Mouse (Mus musculus) layer of hippocampus, adult 18-20 months (tissue): ENCODE measurements around the gene 4921536K21Rik. TPM values are rescaled to one million over a fixed set of nuclear protein-coding genes. Genes with fewer than 3 reads are reported as not detected.
A peak's percentile ranks its signal among the peaks of the same experiment; 100 is the strongest.

Experiments
- DNase-seq, 2 experiments: peaks; one replicate each; pipeline ENCODE4 v3.0.0; 2022; ENCODE audit warnings: low spot score in 2 of 2
- long read RNA-seq: library from polyadenylated mRNA; stranded (forward); transcript quantifications from one replicate; pipeline ENCODE4 v2.0.0, GENCODE M21; 2021
- total RNA-seq, 2 experiments: library from RNA; stranded (reverse); gene quantifications; 2 replicates each; pipeline ENCODE4 v1.2.3; 2021

The 4921536K21Rik gene
- under 1 TPM; 0.20 to 0.67 TPM for total RNA-seq
- long read RNA-seq = 0 reads

DNA sequence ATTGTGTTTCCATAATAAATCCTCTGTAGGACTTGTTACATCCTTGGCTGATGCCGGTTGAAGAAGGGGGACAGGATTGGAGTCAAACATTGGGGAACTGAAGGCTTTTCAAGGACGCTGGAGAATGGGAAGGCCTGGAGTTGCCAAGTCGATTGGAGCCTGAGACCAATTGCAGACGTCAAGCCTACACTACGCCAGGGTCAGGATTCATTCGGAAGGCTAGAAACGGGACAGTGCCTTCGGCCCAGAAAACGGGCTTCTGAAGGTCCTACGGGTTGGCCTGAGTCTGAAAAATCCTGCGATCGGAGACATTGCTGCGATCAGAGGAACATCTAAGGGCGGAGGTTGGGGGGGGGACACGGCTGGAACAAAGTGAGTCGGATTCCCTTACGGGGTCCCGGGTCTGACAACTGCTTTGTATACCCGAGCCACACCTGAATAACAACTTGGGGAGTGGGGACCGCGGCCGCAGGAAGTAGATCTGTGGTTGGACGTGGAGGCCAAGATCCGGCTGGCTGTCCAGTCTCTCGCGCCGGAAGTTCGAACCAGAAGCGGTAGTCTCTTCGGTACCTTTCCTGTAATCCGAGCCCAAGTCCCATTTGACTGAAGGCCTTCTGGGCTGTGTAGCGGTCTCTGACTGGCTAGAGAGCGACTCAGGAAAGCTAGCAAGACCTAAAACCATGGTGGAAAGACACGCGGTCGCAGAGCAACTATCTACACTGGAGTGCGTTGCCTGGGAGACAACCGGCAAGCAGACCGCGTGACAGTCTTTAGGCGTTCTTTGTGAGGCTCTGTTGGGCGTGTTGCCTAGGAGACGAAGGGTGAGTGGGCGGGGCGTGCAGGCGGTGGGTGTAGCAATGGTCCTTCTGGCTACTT lies at the start of gene 4921536K21Rik, which contains the start of gene Dusp18:
Gene 4921536K21Rik, minus strand, starts transcription at position 693 of the 876 bp plus-strand sequence.
Gene Dusp18, plus strand, starts transcription at position 835 of the 876 bp plus-strand sequence.
- peak; percentile 96 to 98 for DNase-seq

- no peak for DNase-seq
These were observed 46.5 kb upstream of the 4921536K21Rik start for GRCm38 (mm10) chr11:3941371-3941770.

GRCm38 (mm10) chr11:3937321-3937874 lies 42.5 kb upstream of the 4921536K21Rik start:
- DNase-seq = no peak

GRCm38 (mm10) chr11:3936318-3936717 lies 41.4 kb upstream of the 4921536K21Rik start:
- DNase-seq = peak in 1 of 2 experiments; percentile 45

- no peak for DNase-seq
These were observed 40.2 kb upstream of the 4921536K21Rik start for GRCm38 (mm10) chr11:3935135-3935534.

GRCm38 (mm10) chr11:3933756-3934285 lies 38.9 kb upstream of the 4921536K21Rik start:
- DNase-seq = no peak

GRCm38 (mm10) chr11:3931511-3932211 lies 36.8 kb upstream of the 4921536K21Rik start, which contains the start of gene Tcn2:
Tcn2 (minus strand) TSS chr11:3932159.
- peak in 1 of 2 experiments; percentile 75 for DNase-seq

GRCm38 (mm10) chr11:3930931-3931330 lies 36.0 kb upstream of the 4921536K21Rik start:
- DNase-seq = no peak

DNA sequence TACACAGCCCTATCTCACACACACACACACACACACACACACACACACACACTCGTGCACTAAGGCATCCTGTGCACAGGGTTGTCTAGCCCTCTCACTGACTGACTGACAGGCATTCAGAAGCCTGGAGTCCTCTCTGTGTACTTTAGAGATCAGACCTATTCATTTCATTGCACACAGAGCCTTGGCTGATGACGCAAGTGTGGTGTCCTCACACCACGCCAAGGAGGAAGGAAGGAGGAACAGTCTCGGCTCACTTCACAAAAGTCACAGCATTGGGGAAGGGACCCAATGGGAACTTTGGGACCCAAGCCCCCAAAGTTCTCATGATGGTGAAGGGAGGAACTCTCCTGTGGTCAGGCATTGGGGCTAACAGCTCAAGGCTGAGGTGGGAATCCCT lies 35.1 kb upstream of the 4921536K21Rik start:
- no peak for DNase-seq

DNA sequence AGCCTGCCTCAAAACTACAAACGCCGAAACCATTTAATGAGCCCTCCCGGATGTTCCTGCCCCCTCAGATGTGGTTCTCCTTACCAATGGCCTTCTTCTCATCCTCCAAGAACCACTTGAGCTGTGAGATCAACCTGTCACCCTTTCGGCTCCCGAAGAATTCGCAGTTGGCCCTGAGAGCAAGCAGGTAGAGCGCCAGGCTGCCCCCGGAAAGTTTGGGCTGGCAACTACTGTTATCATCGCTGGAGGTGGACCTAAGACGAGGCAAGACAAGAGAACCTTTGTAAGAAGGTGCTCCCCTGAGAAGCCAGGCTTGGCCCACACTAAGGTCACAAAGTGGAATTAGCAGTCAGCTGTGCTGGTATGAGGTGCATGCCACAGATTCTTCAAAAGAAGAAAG lies 31.0 kb upstream of the 4921536K21Rik start:
- no peak for DNase-seq

- DNase-seq = no peak
These were observed 27.8 kb upstream of the 4921536K21Rik start for GRCm38 (mm10) chr11:3922731-3923130.

DNA sequence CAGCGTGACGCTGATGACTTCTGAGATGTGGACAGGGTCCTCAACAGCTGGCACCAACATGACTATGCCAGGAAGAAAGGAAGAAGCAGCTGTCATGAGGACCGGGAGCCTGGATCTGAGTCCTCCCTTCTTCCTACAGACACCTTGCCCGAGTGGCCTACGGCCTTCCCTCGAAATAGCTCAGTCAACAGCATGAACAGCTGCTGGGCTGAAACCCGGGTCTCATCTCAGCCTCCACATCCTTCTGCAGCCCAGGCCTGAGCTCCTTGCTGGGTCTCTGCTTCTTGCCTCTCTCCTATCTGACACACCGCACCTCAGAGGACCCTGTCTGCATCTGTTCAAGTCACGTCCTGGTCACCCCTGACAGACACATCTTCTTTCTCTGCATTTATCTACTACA lies 27.2 kb upstream of the 4921536K21Rik start:
- DNase-seq = no peak

DNA sequence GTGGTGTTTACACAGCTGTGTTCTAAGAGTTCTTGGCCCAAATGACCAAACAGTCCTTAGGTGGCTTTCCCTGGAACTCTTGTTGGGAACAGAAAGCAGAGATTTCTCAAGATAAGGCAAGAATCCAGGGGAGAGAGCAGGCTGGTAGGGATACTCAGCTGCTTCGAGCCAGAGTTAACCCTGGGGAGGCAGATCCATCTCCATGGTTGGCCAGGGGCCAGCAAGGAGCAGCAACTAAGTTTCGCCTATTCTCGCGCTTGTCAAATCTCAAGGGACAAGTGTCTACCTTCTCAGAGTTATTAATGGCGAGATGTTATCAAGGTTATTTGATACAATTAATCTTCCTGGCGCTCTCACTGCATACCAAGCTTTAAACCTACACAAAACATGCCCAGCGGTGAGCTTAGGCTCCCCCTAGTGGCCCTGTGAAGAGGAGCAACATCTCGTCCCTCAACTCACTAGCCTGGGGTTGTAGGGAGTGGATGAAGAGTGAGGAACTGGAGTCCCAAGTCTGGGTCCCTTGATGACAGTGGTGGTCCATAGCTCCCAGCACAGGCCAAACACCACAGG lies 26.5 kb upstream of the 4921536K21Rik start:
- DNase-seq = peak in 1 of 2 experiments; percentile 75

GRCm38 (mm10) chr11:3920476-3920875 lies 25.6 kb upstream of the 4921536K21Rik start:
- no peak for DNase-seq

GRCm38 (mm10) chr11:3918738-3919137 lies 23.8 kb upstream of the 4921536K21Rik start:
- no peak for DNase-seq

GRCm38 (mm10) chr11:3914109-3914840 lies 19.4 kb upstream of the 4921536K21Rik start, which contains the start of gene Slc35e4:
Slc35e4 (minus strand) TSS chr11:3914664.
- DNase-seq = peak; percentile 68 to 85

DNA sequence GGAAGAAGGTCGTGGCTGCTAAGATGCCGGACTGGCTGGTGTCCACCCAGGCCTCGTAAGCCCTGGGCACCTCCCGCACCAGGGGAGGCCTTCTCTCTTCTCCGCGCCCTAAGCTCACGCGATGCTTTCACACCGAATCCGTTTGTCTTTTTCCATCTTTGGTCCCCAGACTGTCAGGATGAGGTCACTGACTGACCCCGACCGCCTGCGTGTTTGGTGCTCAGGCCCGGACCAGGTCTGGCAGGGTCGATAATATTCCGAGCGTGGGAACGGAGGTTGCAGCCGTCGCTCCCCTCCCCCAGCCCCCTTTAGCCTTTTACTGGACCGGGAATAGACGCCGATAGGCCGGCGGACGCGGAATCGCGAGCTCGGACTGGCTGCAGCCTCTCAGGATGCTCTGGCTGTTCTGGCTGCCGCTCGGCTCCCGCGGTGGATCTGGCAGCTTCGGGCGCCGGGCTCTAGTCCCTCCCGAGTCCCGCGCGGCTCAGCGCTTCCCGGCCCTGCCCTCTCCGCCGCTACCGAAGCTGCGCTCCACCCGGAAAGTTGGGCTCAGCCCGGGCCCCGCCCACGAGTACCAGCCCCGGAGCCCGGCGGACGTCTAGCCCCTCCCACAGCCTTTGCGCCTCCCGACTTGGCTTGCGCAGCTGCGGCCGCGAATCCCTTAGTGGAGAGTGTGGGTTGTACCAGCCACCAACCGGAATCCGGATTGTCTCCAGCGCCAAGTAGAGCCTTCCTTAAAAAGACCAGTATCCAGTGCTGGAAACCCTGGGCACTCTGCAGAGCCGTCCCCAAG lies 18.6 kb upstream of the 4921536K21Rik start:
- DNase-seq = peak; percentile 93 to 95

- peak in 1 of 2 experiments; percentile 34 for DNase-seq
These were observed 18.0 kb upstream of the 4921536K21Rik start for GRCm38 (mm10) chr11:3912875-3913271.
